11 mouse cellular contexts compared by ENCODE assay signal in the genomic region with DNA sequence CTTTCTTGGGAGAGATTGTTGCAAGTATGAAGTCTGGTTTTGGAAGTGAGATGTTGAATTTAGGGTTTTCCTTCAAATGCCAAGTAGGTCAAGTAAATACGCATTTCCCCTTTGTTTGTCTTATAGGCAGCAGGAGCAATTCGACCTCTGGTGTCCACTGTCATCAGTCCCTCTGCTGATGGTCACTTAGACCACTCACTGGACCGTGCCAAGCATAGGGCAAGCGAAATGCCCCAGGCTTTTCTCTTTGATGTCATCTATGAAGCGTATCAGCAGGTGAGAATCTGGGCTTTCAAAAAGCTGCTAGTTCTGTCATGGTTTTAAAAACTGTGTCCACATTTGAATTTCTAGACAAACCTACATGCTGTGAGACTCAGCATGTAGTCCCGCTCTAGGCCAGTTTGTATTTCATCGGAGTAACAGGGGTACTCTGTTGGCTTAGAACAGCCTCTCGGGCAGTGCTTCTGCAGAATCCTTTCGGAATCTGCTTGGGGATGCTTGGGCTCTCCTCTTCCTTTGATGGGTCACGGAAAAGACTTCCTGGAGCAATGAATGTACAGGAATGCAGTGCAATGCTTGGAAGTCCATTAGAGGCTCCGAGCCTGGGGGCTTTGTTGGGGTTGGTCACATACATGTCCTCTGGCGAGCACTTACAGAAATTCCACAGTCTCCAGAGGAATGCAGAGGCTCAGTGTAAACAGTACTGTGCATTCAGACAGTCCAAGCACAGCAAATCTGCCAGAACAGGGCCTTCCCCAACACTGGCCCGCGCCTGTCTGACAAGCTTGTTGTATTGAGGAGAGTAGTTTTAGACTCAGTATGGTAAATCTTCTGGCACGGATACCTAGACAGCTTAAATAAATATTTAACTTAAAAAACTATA. TPM values are rescaled to one million over a fixed set of nuclear protein-coding genes. Genes with fewer than 3 reads are reported as not detected.
DNase-seq lines count a peak whose midpoint lies in the region; ATAC-seq and TF ChIP-seq lines count a peak whose summit lies in the region.
"Had no signal": no experiment of that assay in that cellular context is flagged by ENCODE, and none has a peak within 500 bp of the region (broad histone marks: within the 10 kb centered on the region; RNA-seq: fewer than 3 reads in every experiment).

No protein-coding gene starts in this region.

- H3K36me3 ChIP-seq in hindbrain, embryonic 10.5 days, result no peaks in the 10 kb centered on the region
- H3K36me3 ChIP-seq in hindbrain, embryonic 12.5 days, result no peaks in the 10 kb centered on the region
- no peaks in the 10 kb centered on the region for H3K36me3 ChIP-seq in hindbrain, postnatal 0 days (ENCODE audit: insufficient read depth, low read length)

- WGBS in hindbrain, embryonic 10.5 days, result 46% methylated on average over 15 of the region's 15 CpGs
- 52% methylated on average over 15 of the region's 15 CpGs for WGBS in hindbrain, embryonic 12.5 days
- 52% methylated on average over 15 of the region's 15 CpGs for WGBS in hindbrain, postnatal 0 days

- peaks cover 21% of the 10 kb centered on the region for H3K4me1 ChIP-seq in hindbrain, embryonic 10.5 days (replicated peaks)
- 0 out of 2 replicates have a peak, but pooled peaks cover 6% of the 10 kb centered on the region for H3K4me1 ChIP-seq in hindbrain, embryonic 12.5 days
- no peaks in the 10 kb centered on the region for H3K4me1 ChIP-seq in hindbrain, postnatal 0 days (ENCODE audit: insufficient read depth, low read length)

- no peak for TF ChIP-seq CTCF in hindbrain, postnatal 0 days (IDR thresholded peaks at IDR 0.05; ENCODE audit: low read depth)

- peak; percentile 30 for DNase-seq in hindbrain, embryonic 10.5 days (ENCODE audit: low spot score)
- peak; percentile 42 for DNase-seq in embryo, embryonic 10 days (ENCODE audit: low spot score)
- peak; percentile 3 for DNase-seq in hindbrain, postnatal 0 days (ENCODE audit: low spot score)
- peak; percentile 71 for DNase-seq in mesoderm, embryonic 11.5 days (ENCODE audit: low read depth, low spot score)
- DNase-seq in urinary bladder, adult 18-20 months (ENCODE audit: low spot score in 2 of 2), result no peak
- no peak for DNase-seq in right cerebral cortex, postnatal 25 days
- DNase-seq: adrenal gland, postnatal 36 days had no signal

- H3K4me2 ChIP-seq in hindbrain, embryonic 12.5 days (replicated peaks), result no peak overlapping the region
- no peak overlapping the region for H3K4me2 ChIP-seq in hindbrain, postnatal 0 days (ENCODE audit: low read depth, low read length)

- H3K4me3 ChIP-seq in hindbrain, embryonic 10.5 days, result no peak overlapping the region
- H3K4me3 ChIP-seq in hindbrain, embryonic 12.5 days, result no peak overlapping the region
- H3K4me3 ChIP-seq in hindbrain, postnatal 0 days (ENCODE audit: low read length), result no peak overlapping the region

- no peak for ATAC-seq in hindbrain, embryonic 12.5 days (ENCODE audit: low FRiP score)
- peak; percentile 51 for ATAC-seq in hindbrain, postnatal 0 days
- ATAC-seq in monocyte, adult 5-6 weeks (replicated peaks; ENCODE audit: insufficient number of reproducible peaks, low FRiP score, low TSS enrichment, poor library complexity, severe bottlenecking), result no peak
- ATAC-seq: inflammation-experienced regulatory T-cells, adult 6 months had no signal

- H3K27ac ChIP-seq in hindbrain, embryonic 10.5 days, result no peak overlapping the region
- no peak overlapping the region for H3K27ac ChIP-seq in hindbrain, embryonic 12.5 days
- no peak overlapping the region for H3K27ac ChIP-seq in hindbrain, postnatal 0 days

- H3K9ac ChIP-seq in hindbrain, embryonic 12.5 days, result no peak overlapping the region
- no peak overlapping the region for H3K9ac ChIP-seq in hindbrain, postnatal 0 days (replicated peaks; ENCODE audit: low read length)

- H3K9me3 ChIP-seq in hindbrain, embryonic 10.5 days, result no peaks in the 10 kb centered on the region
- H3K9me3 ChIP-seq in hindbrain, embryonic 12.5 days (replicated peaks), result no peaks in the 10 kb centered on the region
- no peaks in the 10 kb centered on the region for H3K9me3 ChIP-seq in hindbrain, postnatal 0 days (ENCODE audit: low read length)

- no peaks in the 10 kb centered on the region for H3K27me3 ChIP-seq in hindbrain, embryonic 10.5 days (ENCODE audit: insufficient read depth, poor library complexity, severe bottlenecking)
- no peaks in the 10 kb centered on the region for H3K27me3 ChIP-seq in hindbrain, embryonic 12.5 days
- no peaks in the 10 kb centered on the region for H3K27me3 ChIP-seq in hindbrain, postnatal 0 days (ENCODE audit: insufficient read depth, low read length)

RNA-seq across cellular contexts. Expression of a gene that starts 44.4 kb away (rescaled TPM):
- 0.93 and 1.3 TPM in 2 replicates for polyA plus RNA-seq in hindbrain, embryonic 10.5 days (2016; fragmentation: Nextera tagmentation; extraction: Ambion mirVana)
- 1.2 and 2.0 TPM in 2 replicates for polyA plus RNA-seq in hindbrain, embryonic 12.5 days (2016; fragmentation: Nextera tagmentation; extraction: Ambion mirVana)
- total RNA-seq in hindbrain, postnatal 0 days (2014; rRNA removed), result 1.8 and 5.2 TPM in 2 replicates
- polyA plus RNA-seq in hindbrain, postnatal 0 days (2015; fragmentation: Nextera tagmentation; extraction: Ambion mirVana), result 2.7 and 2.9 TPM in 2 replicates
- not detected in 3 replicates for total RNA-seq in monocyte, adult 5-6 weeks (2017)
- total RNA-seq: megakaryocyte, adult 5-6 weeks had no signal

RNA-seq across cellular contexts. Expression of a gene that starts 45.2 kb away (rescaled TPM):
- polyA plus RNA-seq in hindbrain, embryonic 10.5 days (2016; fragmentation: Nextera tagmentation; extraction: Ambion mirVana), result 9.0 and 9.9 TPM in 2 replicates
- polyA plus RNA-seq in hindbrain, embryonic 12.5 days (2016; fragmentation: Nextera tagmentation; extraction: Ambion mirVana), result 12.3 and 12.4 TPM in 2 replicates
- total RNA-seq in hindbrain, postnatal 0 days (2014; rRNA removed), result 7.6 and 11.4 TPM in 2 replicates
- 13.3 and 13.9 TPM in 2 replicates for polyA plus RNA-seq in hindbrain, postnatal 0 days (2015; fragmentation: Nextera tagmentation; extraction: Ambion mirVana)
- total RNA-seq in monocyte, adult 5-6 weeks (2017), result 0.78 to 0.96 TPM in 2 of 3 replicates, not detected in the other

Comparison
In these comparisons a context has a peak if more than half of its experiments do, and no peak if none do; other contexts are left out.
1. DNase-seq: peak in hindbrain, embryonic 10.5 days (single experiment), embryo, embryonic 10 days (single experiment), hindbrain, postnatal 0 days (single experiment) and mesoderm, embryonic 11.5 days (single experiment); none in urinary bladder, adult 18-20 months (0 of 2) and right cerebral cortex, postnatal 25 days (single experiment).